Mouse (Mus musculus): ENCODE measurements around the gene Ptgfr. TPM values are rescaled to one million over a fixed set of nuclear protein-coding genes. Genes with fewer than 3 reads are reported as not detected.

The Ptgfr gene
- total and polyA plus RNA-seq, 2 experiments from 2014 or later, result 1.1 to 2.8 TPM

DNA sequence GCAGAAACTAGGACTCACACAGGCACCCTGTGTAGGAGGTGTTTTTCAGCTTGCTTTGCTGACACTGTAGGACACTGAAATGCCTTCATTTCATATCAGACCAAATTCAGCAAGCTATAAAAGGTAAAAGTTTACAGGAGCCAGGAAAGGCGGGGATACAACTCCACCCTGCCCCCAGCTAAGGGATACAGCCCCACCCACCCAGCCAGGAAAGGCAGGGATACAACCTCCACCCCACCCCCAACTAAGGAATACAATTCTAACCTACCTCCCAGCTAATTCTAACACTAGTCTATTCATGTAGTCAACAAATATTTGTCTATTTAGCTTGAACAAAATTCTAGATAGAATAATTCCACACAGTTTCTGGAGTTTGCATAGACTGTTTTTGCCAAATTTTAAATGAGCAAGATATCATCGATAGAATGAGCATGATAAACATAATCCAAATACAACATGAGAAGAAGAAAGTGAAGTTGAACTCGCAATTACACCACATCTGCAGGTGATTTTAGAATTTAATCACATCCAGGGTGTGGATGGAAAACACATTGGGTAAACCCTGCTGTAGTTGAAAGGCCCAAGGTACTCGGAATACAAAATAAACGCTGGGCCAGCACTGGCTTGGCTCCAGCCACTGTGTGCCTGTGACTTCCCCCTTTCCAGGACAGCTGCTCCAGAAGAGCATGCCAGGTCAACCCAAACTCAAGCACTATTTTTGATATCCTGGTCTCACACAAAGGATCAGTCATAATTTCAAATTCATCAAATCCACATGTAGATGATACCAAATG, 7.1 kb upstream of the Ptgfr start:
- H3K4me3 ChIP-seq (ENCODE audit: low read length), result no peak overlapping the region
- H3K4me1 ChIP-seq (ENCODE audit: insufficient read depth, low read length), result no peaks in the 10 kb centered on the region
- no peak for TF ChIP-seq CTCF (IDR thresholded peaks at IDR 0.05; ENCODE audit: low read depth)
- ATAC-seq (no peak), DNase-seq (ENCODE audit: low spot score) (no peak)
- WGBS, result 75% methylated on average over 5 of the region's 5 CpGs
- no peak overlapping the region for H3K4me2 ChIP-seq (ENCODE audit: low read depth, low read length)
- H3K27ac ChIP-seq, result no peak overlapping the region
- H3K9ac ChIP-seq (replicated peaks; ENCODE audit: low read length), result no peak overlapping the region
- H3K27me3 ChIP-seq (ENCODE audit: insufficient read depth, low read length), result no peaks in the 10 kb centered on the region
- no peaks in the 10 kb centered on the region for H3K36me3 ChIP-seq (ENCODE audit: insufficient read depth, low read length)
- H3K9me3 ChIP-seq (ENCODE audit: low read length), result no peaks in the 10 kb centered on the region

GRCm38 (mm10) chr3:151840688-151841087, 3.3 kb upstream of the Ptgfr start:
- WGBS, result 62% methylated on average over 3 of the region's 3 CpGs
- 0 out of 2 replicates have a peak, but pooled peaks cover 8% of the 10 kb centered on the region for H3K4me1 ChIP-seq (ENCODE audit: insufficient read depth, low read length)
- H3K9ac ChIP-seq (replicated peaks; ENCODE audit: low read length), result no peak overlapping the region
- no peaks in the 10 kb centered on the region for H3K27me3 ChIP-seq (ENCODE audit: insufficient read depth, low read length)
- TF ChIP-seq CTCF (IDR thresholded peaks at IDR 0.05; ENCODE audit: low read depth), result no peak
- H3K36me3 ChIP-seq (ENCODE audit: insufficient read depth, low read length), result no peaks in the 10 kb centered on the region
- no peak overlapping the region for H3K4me2 ChIP-seq (ENCODE audit: low read depth, low read length)
- ATAC-seq (no peak), DNase-seq (ENCODE audit: low spot score) (no peak)
- no peaks in the 10 kb centered on the region for H3K9me3 ChIP-seq (ENCODE audit: low read length)
- no peak overlapping the region for H3K27ac ChIP-seq
- H3K4me3 ChIP-seq (ENCODE audit: low read length), result no peak overlapping the region

GRCm38 (mm10) chr3:151838372-151838771, 942 bp upstream of the Ptgfr start:
- Histone ChIP-seq H3K9ac (replicated peaks; ENCODE audit: low read length) (no peak overlapping the region), H3K4me2 (ENCODE audit: low read depth, low read length) (no peak overlapping the region), H3K4me3 (ENCODE audit: low read length) (no peak overlapping the region), H3K27me3 (ENCODE audit: insufficient read depth, low read length) (no peaks in the 10 kb centered on the region), H3K36me3 (ENCODE audit: insufficient read depth, low read length) (no peaks in the 10 kb centered on the region), H3K4me1 (ENCODE audit: insufficient read depth, low read length) (0 out of 2 replicates have a peak, but pooled peaks cover 8% of the 10 kb centered on the region), H3K27ac (no peak overlapping the region), H3K9me3 (ENCODE audit: low read length) (no peaks in the 10 kb centered on the region)
- WGBS, result 65% methylated on average over 6 of the region's 6 CpGs
- no peak for TF ChIP-seq CTCF (IDR thresholded peaks at IDR 0.05; ENCODE audit: low read depth)
- no peak for DNase-seq (ENCODE audit: low spot score)
- ATAC-seq, result no peak

DNA sequence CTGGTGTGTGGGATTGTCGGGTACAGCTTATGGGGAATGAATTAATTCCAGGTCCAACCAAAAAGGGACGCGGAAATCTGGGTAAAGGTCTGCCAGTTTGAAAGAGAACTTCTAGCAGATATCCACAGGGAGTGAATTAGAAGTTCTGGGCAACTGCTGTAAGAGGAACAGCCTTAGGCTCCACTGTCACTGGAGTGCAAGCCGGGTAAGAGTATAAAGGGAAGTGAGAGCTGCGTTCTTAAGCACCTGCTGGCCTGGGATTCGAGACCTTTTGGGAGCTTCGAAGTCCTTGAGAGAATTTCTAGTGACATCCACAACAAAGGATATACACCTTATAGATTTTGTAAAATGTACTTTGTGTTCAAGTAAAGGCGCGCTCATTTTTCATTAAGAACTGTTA, 319 bp upstream of the Ptgfr start:
- 44% methylated on average over 9 of the region's 9 CpGs for WGBS
- no peak for DNase-seq (ENCODE audit: low spot score)

GRCm38 (mm10) chr3:151836451-151836850, 979 bp downstream of the Ptgfr start:
- no peak for TF ChIP-seq CTCF (IDR thresholded peaks at IDR 0.05; ENCODE audit: low read depth)
- peak overlapping the region; percentile 98 for H3K4me2 ChIP-seq (ENCODE audit: low read depth, low read length)
- DNase-seq (ENCODE audit: low spot score) (no peak), ATAC-seq (no peak)
- peak overlapping the region; percentile 51 for H3K4me3 ChIP-seq (ENCODE audit: low read length)
- H3K27me3 ChIP-seq (ENCODE audit: insufficient read depth, low read length), result no peaks in the 10 kb centered on the region
- no peak overlapping the region for H3K27ac ChIP-seq
- no peak overlapping the region for H3K9ac ChIP-seq (replicated peaks; ENCODE audit: low read length)
- 0 out of 2 replicates have a peak, but pooled peaks cover 8% of the 10 kb centered on the region for H3K4me1 ChIP-seq (ENCODE audit: insufficient read depth, low read length)
- WGBS, result 9% methylated on average over 5 of the region's 5 CpGs
- H3K9me3 ChIP-seq (ENCODE audit: low read length), result no peaks in the 10 kb centered on the region
- no peaks in the 10 kb centered on the region for H3K36me3 ChIP-seq (ENCODE audit: insufficient read depth, low read length)

More for the DNA sequence above, 319 bp upstream of the Ptgfr start:
- Histone ChIP-seq H3K9ac (replicated peaks; ENCODE audit: low read length) (no peak overlapping the region), H3K36me3 (ENCODE audit: insufficient read depth, low read length) (no peaks in the 10 kb centered on the region), H3K27ac (no peak overlapping the region), H3K4me3 (ENCODE audit: low read length) (peak overlapping the region; percentile 51), H3K9me3 (ENCODE audit: low read length) (no peaks in the 10 kb centered on the region), H3K4me1 (ENCODE audit: insufficient read depth, low read length) (0 out of 2 replicates have a peak, but pooled peaks cover 8% of the 10 kb centered on the region), H3K4me2 (ENCODE audit: low read depth, low read length) (peak overlapping the region; percentile 98), H3K27me3 (ENCODE audit: insufficient read depth, low read length) (no peaks in the 10 kb centered on the region)
- ATAC-seq, result no peak
- TF ChIP-seq CTCF (IDR thresholded peaks at IDR 0.05; ENCODE audit: low read depth), result no peak

DNA sequence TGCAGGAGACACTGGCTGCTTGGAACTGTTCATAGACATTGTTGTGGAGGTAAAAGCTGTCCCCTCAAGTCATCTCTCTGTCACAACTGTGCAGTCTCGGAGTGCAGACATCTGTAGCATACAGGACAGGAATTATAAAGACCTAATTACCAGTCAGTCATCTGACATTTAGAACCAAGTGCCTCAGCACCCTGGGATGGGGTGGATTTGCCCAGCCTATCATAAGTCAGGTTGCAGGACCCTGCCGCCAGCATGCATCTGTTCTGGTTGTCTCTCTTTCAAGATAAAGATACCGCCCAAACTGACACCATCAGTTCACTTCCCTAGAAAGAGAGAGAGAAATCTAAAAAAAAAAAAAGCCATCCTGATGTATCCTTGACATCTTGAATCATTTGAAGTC, 1.6 kb downstream of the Ptgfr start:
- H3K36me3 ChIP-seq (ENCODE audit: insufficient read depth, low read length), result no peaks in the 10 kb centered on the region
- ATAC-seq (no peak), DNase-seq (ENCODE audit: low spot score) (no peak)
- H3K27me3 ChIP-seq (ENCODE audit: insufficient read depth, low read length), result no peaks in the 10 kb centered on the region
- no peak for TF ChIP-seq CTCF (IDR thresholded peaks at IDR 0.05; ENCODE audit: low read depth)
- no peak overlapping the region for H3K9ac ChIP-seq (replicated peaks; ENCODE audit: low read length)
- H3K27ac ChIP-seq, result no peak overlapping the region
- H3K4me2 ChIP-seq (ENCODE audit: low read depth, low read length), result no peak overlapping the region
- 56% methylated on average over 3 of the region's 3 CpGs for WGBS
- H3K4me1 ChIP-seq (ENCODE audit: insufficient read depth, low read length), result 0 out of 2 replicates have a peak, but pooled peaks cover 8% of the 10 kb centered on the region
- no peak overlapping the region for H3K4me3 ChIP-seq (ENCODE audit: low read length)
- H3K9me3 ChIP-seq (ENCODE audit: low read length), result no peaks in the 10 kb centered on the region

All from hindbrain, postnatal 0 days (tissue).